Mouse (Mus musculus): ENCODE measurements around the gene Dctn5.
A peak's percentile ranks its signal among the peaks of the same experiment; 100 is the strongest.

The Dctn5 gene

DNA sequence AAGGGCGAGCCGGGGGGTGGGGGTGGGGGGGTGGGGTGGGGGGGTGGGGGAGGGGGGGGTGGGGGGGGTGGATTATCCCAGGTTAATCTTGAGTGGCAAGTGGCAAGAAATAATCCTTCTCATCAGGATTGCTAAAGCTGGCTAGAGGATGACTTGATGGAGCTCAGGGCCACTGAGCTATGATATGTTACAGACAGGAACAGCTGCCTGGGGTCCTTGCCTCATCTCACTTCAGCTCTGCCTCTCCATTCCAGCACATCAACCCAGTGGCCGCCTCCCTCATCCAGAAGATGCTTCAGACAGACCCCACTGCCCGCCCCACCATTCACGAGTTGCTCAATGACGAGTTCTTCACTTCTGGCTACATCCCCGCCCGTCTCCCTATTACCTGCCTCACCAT lies 30.9 kb downstream of the Dctn5 start:
- DNase-seq, result no peak

DNA sequence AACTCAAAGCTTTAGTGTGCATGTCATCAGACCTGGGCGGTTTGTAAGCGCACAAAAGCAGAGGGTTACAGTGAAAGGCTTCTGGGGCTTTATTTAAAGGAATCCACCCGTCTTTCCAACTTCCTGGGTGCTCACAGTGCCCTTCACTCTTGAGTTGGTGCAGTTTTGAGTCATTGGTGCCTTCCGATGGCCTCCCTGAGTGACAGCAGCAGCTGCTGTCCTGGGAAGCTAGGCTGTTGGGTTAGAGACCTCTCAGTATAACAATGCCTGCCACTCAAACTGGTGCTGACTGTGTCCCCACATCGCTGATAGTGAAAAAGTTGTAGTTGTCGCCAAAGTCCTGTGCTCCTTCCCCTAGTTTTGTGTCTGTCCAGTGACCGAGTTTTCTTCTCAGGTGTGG lies 34.4 kb downstream of the Dctn5 start:
- DNase-seq, result no peak

DNA sequence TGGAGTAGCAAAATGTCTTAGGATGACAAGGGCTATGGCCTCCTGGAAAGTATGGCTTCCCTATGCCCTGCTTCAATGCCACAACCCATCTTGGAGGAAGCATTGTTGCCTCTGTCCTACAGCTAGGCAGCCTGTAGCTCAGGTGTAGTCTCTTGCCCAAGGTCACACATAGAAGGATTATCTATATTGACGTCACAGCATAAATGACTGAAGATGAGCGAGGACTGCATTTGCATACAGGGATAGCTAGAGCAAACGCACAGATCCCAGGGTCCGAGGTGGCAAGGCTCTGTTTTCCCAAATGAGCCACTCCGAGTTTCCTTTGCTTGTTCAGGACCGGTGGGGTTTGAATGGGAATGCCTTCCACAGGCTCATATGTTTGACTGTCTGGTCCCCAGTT lies 37.9 kb downstream of the Dctn5 start:
- DNase-seq, result no peak

DNA sequence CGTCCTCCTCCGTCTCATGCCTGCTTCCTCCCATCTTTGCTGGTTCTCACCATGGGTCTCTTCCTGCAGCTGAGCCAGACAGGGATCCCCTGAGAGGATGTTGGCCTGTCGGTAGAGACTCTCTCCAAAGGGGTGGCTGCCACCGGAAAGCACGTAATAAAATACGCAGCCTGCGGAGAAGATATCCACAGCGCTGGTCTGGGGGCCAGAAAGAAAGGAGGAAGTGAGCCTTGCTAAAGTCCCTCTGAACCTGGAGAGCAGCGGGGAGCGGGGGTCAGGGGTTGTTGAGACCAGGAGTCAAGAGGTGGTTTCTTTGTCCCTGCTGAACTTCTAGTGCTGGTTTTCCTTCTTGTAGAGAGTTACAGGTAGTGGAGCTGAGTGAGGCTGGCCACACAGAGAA lies 38.8 kb downstream of the Dctn5 start:
- DNase-seq, result no peak

DNA sequence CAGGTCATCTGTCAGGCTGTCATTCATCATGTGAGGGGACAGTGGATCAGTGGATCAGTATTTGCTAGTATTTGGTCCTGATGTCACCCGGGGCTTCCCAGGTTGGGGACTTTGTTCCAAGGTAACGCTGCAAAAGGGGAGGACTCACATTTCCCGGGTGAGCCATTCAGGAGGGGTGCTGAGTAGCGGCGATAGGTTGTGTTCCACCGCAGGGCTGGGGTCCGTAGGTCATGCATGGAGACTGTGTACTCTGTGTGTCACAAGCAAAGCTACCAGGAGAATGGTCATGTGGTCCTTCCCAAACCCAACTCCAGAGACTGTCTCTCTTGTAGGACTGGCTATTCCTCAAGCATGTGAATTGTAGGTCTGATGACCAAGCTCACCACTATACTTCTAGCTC lies 47.9 kb downstream of the Dctn5 start:
- DNase-seq, result no peak

DNA sequence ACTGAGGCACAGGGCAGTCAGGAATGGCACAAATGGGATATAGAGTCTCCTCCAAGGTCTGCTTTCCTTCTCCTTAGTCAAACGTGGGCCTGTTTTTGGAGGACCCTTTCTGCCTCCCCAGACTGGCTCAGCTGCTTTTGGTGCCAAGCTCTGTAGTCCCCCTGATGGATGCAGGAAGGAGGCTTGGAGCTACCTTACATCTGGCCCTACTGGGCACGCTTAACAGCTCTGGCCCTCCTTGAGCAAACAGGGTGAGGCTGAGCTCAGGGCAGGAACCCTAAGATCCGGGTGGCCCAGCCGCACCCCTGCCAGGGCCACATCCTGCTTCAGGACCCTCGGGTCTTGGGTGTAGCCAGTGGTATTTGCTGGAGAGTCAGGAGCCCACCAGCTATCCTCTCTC lies 51.7 kb downstream of the Dctn5 start:
- DNase-seq, result no peak

DNA sequence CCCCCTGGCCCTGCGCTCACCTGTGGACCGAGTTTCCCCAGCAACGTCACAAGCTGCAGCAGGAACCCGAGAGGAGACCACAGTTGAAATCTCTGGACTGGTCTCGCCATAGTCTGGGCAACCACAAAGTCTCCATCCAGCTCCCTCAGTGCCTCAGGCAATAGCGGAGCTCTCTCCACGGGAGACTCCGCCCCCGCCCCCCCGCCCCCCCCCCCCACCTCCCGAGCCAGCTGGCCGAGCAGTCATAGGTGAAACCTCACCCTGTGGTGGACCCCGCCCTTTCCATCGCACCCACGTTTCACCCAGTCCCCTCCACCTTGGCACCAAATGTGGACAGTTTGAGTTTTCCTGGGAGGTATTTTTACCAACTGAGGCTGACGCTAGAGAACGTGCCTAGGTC lies 53.2 kb downstream of the Dctn5 start, which contains the start of gene Ern2:
Gene Ern2 (minus strand): TSS at position 165 of the 400 bp plus-strand sequence.
- no peak for DNase-seq

DNA sequence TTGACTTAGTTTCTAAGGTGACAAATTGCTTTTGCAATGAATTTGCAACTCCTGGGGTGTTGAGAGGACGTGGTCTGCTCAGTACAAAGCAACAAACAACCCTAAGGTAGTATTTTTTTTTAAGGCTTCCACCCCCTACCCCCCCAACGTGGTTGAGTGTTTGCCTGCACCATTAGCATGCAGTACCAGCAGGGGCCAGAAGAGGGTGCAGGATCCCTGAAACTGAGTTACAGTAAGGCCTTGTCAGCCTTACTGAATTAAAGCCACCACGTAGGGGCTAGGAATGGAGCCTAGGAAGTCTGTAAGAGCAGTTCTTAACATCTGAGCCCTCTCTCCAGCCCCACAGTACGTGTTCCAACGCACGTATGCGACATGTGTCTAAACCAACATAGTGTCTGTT lies 56.6 kb downstream of the Dctn5 start:
- DNase-seq, result peak in 1 of 2 experiments; percentile 47

DNA sequence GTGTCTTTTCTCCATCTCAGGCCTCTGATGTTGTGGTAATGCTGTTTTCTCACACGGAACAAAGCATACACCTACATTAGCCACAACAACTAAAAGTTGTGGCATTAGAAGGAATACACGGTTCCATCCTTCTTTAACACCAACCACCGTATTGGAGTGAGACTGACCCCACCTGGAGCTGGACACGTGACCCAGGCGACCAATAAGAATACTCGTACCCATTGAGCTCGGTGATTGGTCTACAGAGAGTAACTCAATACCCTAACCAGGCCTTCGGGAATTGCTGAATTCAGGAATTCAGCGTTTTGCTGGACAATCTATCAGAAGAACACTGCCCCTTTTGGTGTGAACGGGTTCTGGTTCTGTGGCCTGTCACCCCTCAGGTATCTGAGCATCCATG lies 58.3 kb downstream of the Dctn5 start:
- DNase-seq, result no peak

DNA sequence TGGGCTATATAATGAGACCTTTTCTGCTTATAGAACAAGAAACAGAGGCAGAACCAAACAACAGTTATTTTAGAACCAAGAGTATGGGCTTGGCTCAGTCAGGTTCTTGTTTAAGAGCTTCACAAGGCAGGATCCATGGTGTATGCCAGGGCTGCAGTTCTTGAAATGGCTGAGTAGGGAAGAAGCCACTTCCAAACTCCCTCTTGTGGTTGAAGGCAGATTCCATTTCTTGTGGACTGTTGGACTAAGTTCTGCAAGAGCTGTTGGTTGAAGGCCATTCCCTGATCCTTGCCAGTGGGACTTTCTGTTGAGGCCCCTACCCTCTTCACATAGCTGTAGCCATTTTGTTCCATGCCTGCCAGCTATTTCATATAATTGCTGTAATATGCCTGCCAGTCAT lies 61.1 kb downstream of the Dctn5 start:
- no peak for DNase-seq

DNA sequence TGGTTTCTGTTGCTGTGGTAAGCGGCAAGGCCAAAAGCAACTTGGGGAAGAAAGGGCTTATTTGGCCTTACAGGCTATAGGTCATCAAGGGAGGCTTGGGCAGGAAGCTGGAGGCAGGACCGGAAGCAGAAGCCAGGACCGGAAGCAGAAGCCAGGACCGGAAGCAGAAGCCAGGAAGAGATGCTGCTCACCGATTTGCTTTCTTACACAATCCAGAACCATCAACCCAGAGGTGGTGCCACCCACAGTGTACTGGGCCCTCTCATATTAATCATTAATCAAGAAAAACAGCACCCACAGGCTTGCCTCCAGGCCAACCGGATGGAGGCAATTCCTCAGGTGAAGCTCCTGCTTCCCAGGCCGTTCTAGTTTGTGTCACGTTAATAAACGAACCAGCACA lies 63.9 kb downstream of the Dctn5 start:
- no peak for DNase-seq

DNA sequence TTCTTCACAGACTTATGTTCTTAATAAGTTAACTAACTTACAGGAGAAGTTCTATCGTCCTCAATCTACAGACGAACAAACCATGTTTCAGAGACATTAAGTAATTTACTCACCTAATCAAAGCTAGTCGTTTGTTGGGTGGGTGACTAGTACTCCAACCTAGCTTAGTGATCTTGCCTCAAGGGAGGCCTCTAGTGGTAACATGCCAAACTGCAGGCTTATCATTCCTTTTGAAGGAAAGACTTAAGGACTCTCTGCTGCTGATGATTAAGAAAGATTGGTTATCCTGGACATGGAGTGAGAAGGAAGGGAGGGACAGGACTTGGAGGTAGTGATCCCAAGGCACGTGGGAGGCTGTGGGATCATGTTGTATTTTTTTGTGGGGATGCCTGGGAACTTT lies 64.5 kb downstream of the Dctn5 start:
- peak in 1 of 2 experiments; percentile 48 for DNase-seq

Data from spleen, adult 18-20 months (tissue).